In the genomic region with DNA sequence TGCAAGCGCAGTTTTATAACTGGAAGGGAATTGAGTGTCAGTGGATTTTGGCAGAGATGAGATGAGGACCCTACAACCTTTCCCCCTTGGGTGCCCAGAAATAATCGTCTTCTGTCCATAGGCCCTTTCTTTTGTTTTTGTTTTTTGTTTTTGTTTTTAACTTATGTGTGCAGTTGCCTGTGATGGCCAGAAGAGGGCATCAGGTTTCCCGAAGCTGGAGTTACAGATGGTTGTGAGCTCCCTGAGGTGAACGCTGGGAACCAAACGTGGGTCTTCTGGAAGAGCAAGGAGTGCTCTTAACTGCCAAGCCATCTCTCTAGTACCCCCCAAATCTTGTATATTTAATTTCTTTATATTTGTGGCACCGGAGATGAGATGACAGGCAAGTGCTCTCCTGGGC, we compare ENCODE assay signal across 14 mouse cellular contexts. TPM values are rescaled to one million over a fixed set of nuclear protein-coding genes. Genes with fewer than 3 reads are reported as not detected.
DNase-seq lines count a peak whose midpoint lies in the region; ATAC-seq and TF ChIP-seq lines count a peak whose summit lies in the region.
"Had no signal": no experiment of that assay in that cellular context is flagged by ENCODE, and none has a peak within 500 bp of the region (broad histone marks: within the 10 kb centered on the region; RNA-seq: fewer than 3 reads in every experiment).

No protein-coding gene starts in this region.

- no peaks in the 10 kb centered on the region for H3K9me3 ChIP-seq in hindbrain, postnatal 0 days (ENCODE audit: low read length)
- H3K9me3 ChIP-seq in hindbrain, embryonic 14.5 days (ENCODE audit: control insufficient read depth, low read length) = no peaks in the 10 kb centered on the region
- H3K9me3 ChIP-seq in neural tube, embryonic 13.5 days = no peaks in the 10 kb centered on the region
- no peaks in the 10 kb centered on the region for H3K9me3 ChIP-seq in embryonic facial prominence, embryonic 13.5 days
- H3K9me3 ChIP-seq: kidney, embryonic 15.5 days; lung, embryonic 15.5 days had no signal

- WGBS in hindbrain, postnatal 0 days = 93% methylated on average over 6 of the region's 6 CpGs
- 93% methylated on average over 6 of the region's 6 CpGs for WGBS in hindbrain, embryonic 14.5 days
- 90% methylated on average over 6 of the region's 6 CpGs for WGBS in neural tube, embryonic 13.5 days
- WGBS in embryonic facial prominence, embryonic 13.5 days = 89% methylated on average over 6 of the region's 6 CpGs

- no peaks in the 10 kb centered on the region for H3K36me3 ChIP-seq in hindbrain, postnatal 0 days (ENCODE audit: insufficient read depth, low read length)
- H3K36me3 ChIP-seq in hindbrain, embryonic 14.5 days (replicated peaks; ENCODE audit: control insufficient read depth, insufficient read depth) = no peaks in the 10 kb centered on the region
- H3K36me3 ChIP-seq in neural tube, embryonic 13.5 days = no peaks in the 10 kb centered on the region
- H3K36me3 ChIP-seq in embryonic facial prominence, embryonic 13.5 days = no peaks in the 10 kb centered on the region
- H3K36me3 ChIP-seq: kidney, embryonic 15.5 days; lung, embryonic 15.5 days; midbrain, embryonic 10.5 days had no signal

- intact Hi-C loops in heart, postnatal 36 days (cut with DNase I) = loop anchor here (5.0 kb wide), 1 partner anchor 36 kb away; a partner anchor contains a TSS

- H3K4me3 ChIP-seq in hindbrain, postnatal 0 days (ENCODE audit: low read length) = no peak overlapping the region
- no peak overlapping the region for H3K4me3 ChIP-seq in hindbrain, embryonic 14.5 days (replicated peaks; ENCODE audit: low read length)
- no peak overlapping the region for H3K4me3 ChIP-seq in neural tube, embryonic 13.5 days
- H3K4me3 ChIP-seq in embryonic facial prominence, embryonic 13.5 days = no peak overlapping the region
- H3K4me3 ChIP-seq: kidney, embryonic 15.5 days; lung, embryonic 15.5 days; midbrain, embryonic 10.5 days had no signal

- no peak for DNase-seq in hindbrain, postnatal 0 days (ENCODE audit: low spot score)
- no peak for DNase-seq in hindbrain, embryonic 14.5 days (ENCODE audit: low spot score)
- no peak for DNase-seq in neural tube, embryonic 10.5 days (ENCODE audit: extremely low spot score, low spot score)
- DNase-seq in heart, postnatal 36 days = no peak
- DNase-seq: adrenal gland, postnatal 14 days; cerebellum, adult 2 months; layer of hippocampus, postnatal 36 days had no signal

- H3K27ac ChIP-seq in hindbrain, postnatal 0 days = no peak overlapping the region
- no peak overlapping the region for H3K27ac ChIP-seq in hindbrain, embryonic 14.5 days
- H3K27ac ChIP-seq in neural tube, embryonic 13.5 days (replicated peaks) = 0 out of 2 replicates have a peak overlapping the region, but pooled peaks have one; percentile 75
- peak overlapping the region; percentile 100 for H3K27ac ChIP-seq in embryonic facial prominence, embryonic 13.5 days
- H3K27ac ChIP-seq: lung, embryonic 15.5 days had no signal

- ATAC-seq in hindbrain, postnatal 0 days = no peak
- no peak for ATAC-seq in hindbrain, embryonic 14.5 days (ENCODE audit: low FRiP score)
- ATAC-seq in neural tube, embryonic 13.5 days (ENCODE audit: low read depth) = no peak
- ATAC-seq in embryonic facial prominence, embryonic 13.5 days (ENCODE audit: insufficient number of reproducible peaks, insufficient read depth, low FRiP score, low TSS enrichment, low read depth) = no peak
- ATAC-seq in erythroblast, adult 5-6 weeks (replicated peaks; ENCODE audit: low FRiP score, poor library complexity, severe bottlenecking) = no peak

- H3K4me1 ChIP-seq in hindbrain, postnatal 0 days (ENCODE audit: insufficient read depth, low read length) = peaks cover 19% of the 10 kb centered on the region
- peaks cover 25% of the 10 kb centered on the region for H3K4me1 ChIP-seq in hindbrain, embryonic 14.5 days (replicated peaks; ENCODE audit: control insufficient read depth, insufficient read depth, low read length)
- H3K4me1 ChIP-seq in neural tube, embryonic 13.5 days (replicated peaks) = peaks cover 41% of the 10 kb centered on the region
- H3K4me1 ChIP-seq in embryonic facial prominence, embryonic 13.5 days = peaks cover 53% of the 10 kb centered on the region

- H3K4me2 ChIP-seq in hindbrain, postnatal 0 days (ENCODE audit: low read depth, low read length) = no peak overlapping the region
- H3K4me2 ChIP-seq in hindbrain, embryonic 14.5 days (replicated peaks) = no peak overlapping the region
- no peak overlapping the region for H3K4me2 ChIP-seq in neural tube, embryonic 13.5 days
- no peak overlapping the region for H3K4me2 ChIP-seq in embryonic facial prominence, embryonic 13.5 days
- H3K4me2 ChIP-seq: heart, embryonic 11.5 days; kidney, embryonic 15.5 days; lung, embryonic 15.5 days had no signal

- H3K9ac ChIP-seq in hindbrain, postnatal 0 days (replicated peaks; ENCODE audit: low read length) = no peak overlapping the region
- no peak overlapping the region for H3K9ac ChIP-seq in hindbrain, embryonic 14.5 days
- H3K9ac ChIP-seq in neural tube, embryonic 13.5 days = no peak overlapping the region
- H3K9ac ChIP-seq in embryonic facial prominence, embryonic 13.5 days = no peak overlapping the region
- H3K9ac ChIP-seq: kidney, embryonic 15.5 days; lung, embryonic 15.5 days had no signal

- TF ChIP-seq CTCF in hindbrain, postnatal 0 days (IDR thresholded peaks at IDR 0.05; ENCODE audit: low read depth) = peak; percentile 46

- H3K27me3 ChIP-seq in hindbrain, postnatal 0 days (ENCODE audit: insufficient read depth, low read length) = no peaks in the 10 kb centered on the region
- H3K27me3 ChIP-seq in hindbrain, embryonic 14.5 days (ENCODE audit: control insufficient read depth, insufficient read depth, low read length) = no peaks in the 10 kb centered on the region
- no peaks in the 10 kb centered on the region for H3K27me3 ChIP-seq in neural tube, embryonic 13.5 days
- H3K27me3 ChIP-seq in embryonic facial prominence, embryonic 13.5 days = no peaks in the 10 kb centered on the region
- H3K27me3 ChIP-seq: kidney, embryonic 15.5 days; lung, embryonic 15.5 days had no signal

RNA-seq across cellular contexts. Expression of a gene that starts 15.1 kb away (rescaled TPM):
- 55.9 and 76.6 TPM in 2 replicates for total RNA-seq in hindbrain, postnatal 0 days (2014; rRNA removed)
- 55.2 and 56.9 TPM in 2 replicates for polyA plus RNA-seq in hindbrain, postnatal 0 days (2015; fragmentation: Nextera tagmentation; extraction: Ambion mirVana)
- 8.8 and 10.5 TPM in 2 replicates for polyA plus RNA-seq in hindbrain, embryonic 14.5 days (2014; fragmentation: Nextera tagmentation; extraction: Ambion mirVana)
- 72.8 and 78.2 TPM in 2 replicates for polyA plus RNA-seq in neural tube, embryonic 13.5 days (2015; fragmentation: Nextera tagmentation; extraction: Ambion mirVana)
- polyA plus RNA-seq in embryonic facial prominence, embryonic 13.5 days (2015; fragmentation: Nextera tagmentation; extraction: Ambion mirVana) = 86.5 and 93.1 TPM in 2 replicates
- 1.7 TPM in 1 of 2 replicates, not detected in the other for total RNA-seq in erythroblast, adult 5-6 weeks (2015; ENCODE audit: low replicate concordance)
- total RNA-seq in erythroblast, adult 5-6 weeks (2017; ENCODE audit: low replicate concordance) = 0.17 and 0.84 TPM in 2 replicates
- total RNA-seq in heart, postnatal 36 days (2021) = 10 to 100 TPM; 37.1 to 64.2 TPM

RNA-seq across cellular contexts. Expression of a gene that starts 35.9 kb away (rescaled TPM):
- total RNA-seq in hindbrain, postnatal 0 days (2014; rRNA removed) = 10.6 and 11.5 TPM in 2 replicates
- 41.8 and 42.9 TPM in 2 replicates for polyA plus RNA-seq in hindbrain, postnatal 0 days (2015; fragmentation: Nextera tagmentation; extraction: Ambion mirVana)
- polyA plus RNA-seq in hindbrain, embryonic 14.5 days (2014; fragmentation: Nextera tagmentation; extraction: Ambion mirVana) = 45.6 and 45.9 TPM in 2 replicates
- polyA plus RNA-seq in neural tube, embryonic 13.5 days (2015; fragmentation: Nextera tagmentation; extraction: Ambion mirVana) = 41.7 and 44.5 TPM in 2 replicates
- polyA plus RNA-seq in embryonic facial prominence, embryonic 13.5 days (2015; fragmentation: Nextera tagmentation; extraction: Ambion mirVana) = 48.3 and 50.3 TPM in 2 replicates
- total RNA-seq in erythroblast, adult 5-6 weeks (2015; ENCODE audit: low replicate concordance) = 11.3 and 13.1 TPM in 2 replicates
- total RNA-seq in erythroblast, adult 5-6 weeks (2017; ENCODE audit: low replicate concordance) = 9.6 and 10.0 TPM in 2 replicates
- 10 to 100 TPM; 23.0 to 24.0 TPM for total RNA-seq in heart, postnatal 36 days (2021)

RNA-seq across cellular contexts. Expression of a gene that starts 36.2 kb away (rescaled TPM):
- 62.6 and 70.1 TPM in 2 replicates for total RNA-seq in hindbrain, postnatal 0 days (2014; rRNA removed)
- polyA plus RNA-seq in hindbrain, postnatal 0 days (2015; fragmentation: Nextera tagmentation; extraction: Ambion mirVana) = 132 and 133 TPM in 2 replicates
- polyA plus RNA-seq in hindbrain, embryonic 14.5 days (2014; fragmentation: Nextera tagmentation; extraction: Ambion mirVana) = 94.2 and 110 TPM in 2 replicates
- polyA plus RNA-seq in neural tube, embryonic 13.5 days (2015; fragmentation: Nextera tagmentation; extraction: Ambion mirVana) = 98.1 and 118 TPM in 2 replicates
- 116 and 128 TPM in 2 replicates for polyA plus RNA-seq in embryonic facial prominence, embryonic 13.5 days (2015; fragmentation: Nextera tagmentation; extraction: Ambion mirVana)
- total RNA-seq in erythroblast, adult 5-6 weeks (2015; ENCODE audit: low replicate concordance) = 16.3 and 21.3 TPM in 2 replicates
- total RNA-seq in erythroblast, adult 5-6 weeks (2017; ENCODE audit: low replicate concordance) = 23.4 and 27.5 TPM in 2 replicates
- total RNA-seq in heart, postnatal 36 days (2021) = 10 to 100 TPM; 68.1 to 73.7 TPM

Comparison
In these comparisons a context has a peak if more than half of its experiments do, and no peak if none do; other contexts are left out.
1. H3K27ac ChIP-seq: peak in neural tube, embryonic 13.5 days (single experiment) and embryonic facial prominence, embryonic 13.5 days (single experiment); none in hindbrain, postnatal 0 days (single experiment) and hindbrain, embryonic 14.5 days (single experiment).